Mouse (Mus musculus) hindbrain, embryonic 12.5 days (tissue): Measurements from ENCODE around the gene Gm45711. TPM values are rescaled to one million over a fixed set of nuclear protein-coding genes. Genes with fewer than 3 reads are reported as not detected.

ENCODE experiments used
- polyA plus RNA-seq: library from polyadenylated mRNA; unstranded; fragments of >200 nt; fragmentation: Nextera tagmentation; extraction: Ambion mirVana; gene quantifications from 2 replicates; pipeline ENCODE4 v1.2.1, GENCODE M21; 2016

Gene Gm45711
- polyA plus RNA-seq, 1 experiment from 2014 or later, result not detected

Other genes with a start within 250 kb of the Gm45711 start
- gene Cdh5, start 208.5 kb downstream of the Gm45711 start, polyA plus RNA-seq, result 16.2 and 20.6 TPM in 2 replicates
- 2.2 and 2.6 TPM in 2 replicates for gene Bean1, start 139.6 kb downstream of the Gm45711 start, polyA plus RNA-seq
- 37.8 and 38.4 TPM in 2 replicates for gene Tk2, start 61.5 kb downstream of the Gm45711 start, polyA plus RNA-seq
- 40.7 and 48.2 TPM in 2 replicates for gene Cklf, start 59.2 kb downstream of the Gm45711 start, polyA plus RNA-seq
- not detected in 2 replicates for gene Cmtm2a, start 16.9 kb downstream of the Gm45711 start, polyA plus RNA-seq
- gene Cmtm1, start 64 bp upstream of the Gm45711 start, polyA plus RNA-seq, result not detected in 2 replicates
- not detected in 2 replicates for gene Gm11020, start 11.5 kb upstream of the Gm45711 start, polyA plus RNA-seq
- gene Cmtm2b, start 12.1 kb upstream of the Gm45711 start, polyA plus RNA-seq, result not detected in 2 replicates
- 84.4 and 92.5 TPM in 2 replicates for gene Cmtm3, start 29.3 kb upstream of the Gm45711 start, polyA plus RNA-seq
- 2.3 and 2.4 TPM in 2 replicates for gene Cmtm4, start 85.7 kb upstream of the Gm45711 start, polyA plus RNA-seq
- 131 and 135 TPM in 2 replicates for gene Dync1li2, start 133.0 kb upstream of the Gm45711 start, polyA plus RNA-seq
- gene Terb1, start 199.8 kb upstream of the Gm45711 start, polyA plus RNA-seq, result 0.22 and 0.34 TPM in 2 replicates
- gene Nae1, start 224.6 kb upstream of the Gm45711 start, polyA plus RNA-seq, result 114 and 130 TPM in 2 replicates
- 1.2 and 1.5 TPM in 2 replicates for gene Car7, start 224.6 kb upstream of the Gm45711 start, polyA plus RNA-seq